Mouse (Mus musculus) testis, adult 2 months (tissue): ENCODE measurements around the gene Gin1. TPM values are rescaled to one million over a fixed set of nuclear protein-coding genes. Genes with fewer than 3 reads are reported as not detected.
A peak's percentile ranks its signal among the peaks of the same experiment; 100 is the strongest.

ENCODE experiments used
- H3K27ac ChIP-seq: fragments of 200-500 bp; 2 replicates; pipeline ENCODE4 v1.5.1; 2012; ENCODE audit warnings: low read depth, low read length; ENCODE audit not compliant: control insufficient read depth, insufficient read depth
- H3K27me3 ChIP-seq: fragments of 200-500 bp; 2 replicates; pipeline ENCODE4 v1.6.1; 2012; ENCODE audit warnings: mild to moderate bottlenecking, low read length, moderate library complexity; ENCODE audit not compliant: control insufficient read depth, insufficient read depth
- H3K36me3 ChIP-seq: fragments of 200-500 bp; 2 replicates; pipeline ENCODE4 v1.6.1; 2012; ENCODE audit warnings: mild to moderate bottlenecking, low read length; ENCODE audit not compliant: control insufficient read depth, insufficient read depth
- H3K4me1 ChIP-seq: fragments of 200-500 bp; 2 replicates; pipeline ENCODE4 v1.6.1; 2012; ENCODE audit warnings: low read length; ENCODE audit not compliant: control insufficient read depth, insufficient read depth
- H3K4me3 ChIP-seq: fragments of 200-500 bp; 2 replicates; pipeline ENCODE4 v1.5.1; 2012; ENCODE audit warnings: low read depth, mild to moderate bottlenecking, low read length, moderate library complexity, mixed read lengths; ENCODE audit not compliant: control insufficient read depth
- CTCF ChIP-seq: fragments of 200-500 bp; IDR thresholded peaks from 2 replicates; pipeline ENCODE4 v1.5.1; 2012; ENCODE audit warnings: low read depth, mild to moderate bottlenecking, inconsistent platforms, low read length, moderate library complexity; ENCODE audit not compliant: control insufficient read depth, insufficient read depth, insufficient replicate concordance
- POLR2A ChIP-seq: fragments of 200-500 bp; IDR thresholded peaks from 2 replicates; pipeline ENCODE4 v1.6.1; 2012; ENCODE audit warnings: low read depth, mild to moderate bottlenecking, inconsistent platforms, low read length, moderate library complexity; ENCODE audit not compliant: control insufficient read depth
- polyA plus RNA-seq: library from polyadenylated mRNA; depleted of rRNA; stranded (reverse); fragments of >200 nt; gene quantifications from 2 replicates; pipeline ENCODE4 v1.2.3, GENCODE M21; 2012; rRNA removed

Gene Gin1
- polyA plus RNA-seq, result 6.2 and 6.6 TPM in 2 replicates

DNA sequence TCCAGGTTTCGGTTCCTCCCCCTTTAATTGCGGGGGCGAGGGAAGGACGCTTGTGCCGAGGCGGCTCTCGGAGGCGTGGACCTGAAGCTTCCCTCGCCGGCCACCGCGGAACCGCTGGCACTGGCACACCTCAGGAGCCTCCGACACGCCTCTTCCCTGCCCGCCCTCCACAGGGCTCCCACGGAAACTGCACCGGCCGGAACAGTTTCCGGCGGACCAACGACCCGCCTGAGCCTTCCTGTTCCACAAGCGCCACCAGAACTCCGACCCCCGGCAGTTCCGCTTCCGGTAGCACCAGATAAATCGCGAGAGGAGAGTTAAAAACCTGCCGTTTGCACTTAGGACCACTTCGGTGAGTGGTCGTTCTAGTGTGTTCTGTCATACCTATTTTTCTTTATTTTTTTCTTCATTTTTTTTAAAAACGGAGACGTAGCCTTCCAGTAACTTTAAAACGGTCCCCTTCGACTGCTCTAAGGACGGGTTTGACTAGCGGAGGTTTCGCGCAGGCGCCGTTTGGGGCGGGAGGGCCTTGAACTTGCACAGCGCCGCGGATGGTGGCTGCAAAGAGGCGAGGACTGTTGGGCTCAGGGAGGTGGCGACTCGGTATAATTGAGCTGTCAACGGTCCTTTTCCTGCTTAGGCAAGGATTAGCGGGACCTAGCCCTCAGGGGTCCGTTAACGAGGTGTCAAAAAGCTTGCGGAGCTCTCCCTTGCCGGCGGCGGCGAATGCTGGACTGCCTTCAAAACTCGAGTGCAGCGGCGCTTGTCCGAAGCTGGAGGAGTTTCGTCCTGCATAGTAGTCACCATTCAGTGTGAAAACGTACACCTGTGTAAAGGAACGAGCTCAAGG lies at the start of gene Gin1, which contains the start of gene Ppip5k2:
Gin1 (plus strand) TSS at position 269 of the 850 bp plus-strand sequence.
Ppip5k2 (minus strand) TSS at position 508 of the 850 bp plus-strand sequence.
- H3K4me1 ChIP-seq, result peaks cover 2% of the 10 kb centered on the region
- no peaks in the 10 kb centered on the region for H3K36me3 ChIP-seq
- H3K27me3 ChIP-seq, result no peaks in the 10 kb centered on the region
- H3K27ac ChIP-seq, result peak within 1 kb of the TSS; percentile 97
- H3K4me3 ChIP-seq, result peak within 1 kb of the TSS; percentile 92
- TF ChIP-seq POLR2A (peak; percentile 72), CTCF (no peak)

DNA sequence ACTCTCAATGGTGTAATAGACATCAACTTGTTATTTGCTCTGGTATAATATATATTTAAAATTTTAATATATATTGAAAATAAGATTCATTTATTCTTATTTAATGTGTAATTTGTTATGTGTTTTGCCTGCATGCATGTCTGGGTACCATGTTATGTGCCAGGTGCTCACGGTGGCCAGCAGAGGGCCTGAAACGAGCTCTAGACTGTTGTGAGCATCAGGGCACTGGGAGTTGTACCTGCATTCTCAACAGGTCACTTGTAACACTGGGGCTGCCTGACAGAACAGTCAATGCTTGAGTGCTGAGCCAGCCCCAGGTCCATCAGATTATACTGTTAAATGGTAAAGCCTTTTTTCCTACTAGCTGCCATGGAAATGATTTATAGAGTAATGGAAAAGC lies 43.2 kb upstream of the Gin1 start:
- H3K27ac ChIP-seq, result no peak overlapping the region
- H3K4me3 ChIP-seq, result no peak overlapping the region
- H3K27me3 ChIP-seq, result no peaks in the 10 kb centered on the region
- no peaks in the 10 kb centered on the region for H3K4me1 ChIP-seq
- 0 out of 2 replicates have a peak, but pooled peaks have one; percentile 14 for TF ChIP-seq CTCF
- TF ChIP-seq POLR2A, result no peak
- H3K36me3 ChIP-seq, result no peaks in the 10 kb centered on the region; the same call in 1 of the 2 replicates

DNA sequence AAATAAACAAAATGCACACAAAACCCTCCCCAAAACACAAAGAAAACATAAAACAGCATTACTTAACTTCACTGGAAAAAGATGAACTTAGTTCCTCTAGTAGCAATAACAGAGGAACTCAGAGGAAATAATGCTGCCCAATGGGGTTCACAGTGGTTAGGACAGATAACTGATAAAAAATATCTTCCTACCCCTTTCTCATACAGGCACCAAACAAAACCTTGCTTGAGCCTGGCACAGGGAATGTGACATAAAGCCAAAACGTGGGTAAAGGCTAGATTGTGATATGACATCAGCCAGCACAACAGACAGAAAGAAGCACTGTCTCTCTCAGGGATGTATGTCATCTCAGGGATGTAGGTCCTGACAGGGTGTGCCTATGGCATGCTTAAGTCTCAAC lies 40.6 kb upstream of the Gin1 start:
- no peak overlapping the region for H3K4me3 ChIP-seq
- no peaks in the 10 kb centered on the region for H3K4me1 ChIP-seq
- TF ChIP-seq CTCF, result no peak
- TF ChIP-seq POLR2A, result no peak
- H3K27me3 ChIP-seq, result no peaks in the 10 kb centered on the region
- H3K27ac ChIP-seq, result no peak overlapping the region
- H3K36me3 ChIP-seq, result no peaks in the 10 kb centered on the region; the same call in 1 of the 2 replicates

DNA sequence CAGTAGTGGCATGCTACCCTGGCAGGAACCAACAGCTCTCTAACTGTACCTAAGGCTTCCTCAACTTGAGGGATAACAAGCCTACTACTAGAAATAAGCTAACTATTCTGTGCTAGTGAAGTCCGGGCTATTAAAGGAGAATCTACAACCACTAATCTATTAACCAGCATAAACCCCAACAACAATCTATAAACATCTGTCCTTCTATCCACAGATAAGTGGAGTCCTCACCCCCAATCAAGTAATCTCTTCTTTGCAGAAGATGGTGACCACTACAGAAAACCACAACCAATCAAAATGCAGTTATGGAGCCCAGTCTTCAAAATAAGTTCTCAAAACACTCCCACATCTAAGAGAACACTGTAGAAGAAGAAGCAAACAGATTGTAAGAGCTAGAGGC lies 26.9 kb upstream of the Gin1 start:
- peaks cover 2% of the 10 kb centered on the region; the same call in 1 of the 2 replicates for H3K36me3 ChIP-seq

DNA sequence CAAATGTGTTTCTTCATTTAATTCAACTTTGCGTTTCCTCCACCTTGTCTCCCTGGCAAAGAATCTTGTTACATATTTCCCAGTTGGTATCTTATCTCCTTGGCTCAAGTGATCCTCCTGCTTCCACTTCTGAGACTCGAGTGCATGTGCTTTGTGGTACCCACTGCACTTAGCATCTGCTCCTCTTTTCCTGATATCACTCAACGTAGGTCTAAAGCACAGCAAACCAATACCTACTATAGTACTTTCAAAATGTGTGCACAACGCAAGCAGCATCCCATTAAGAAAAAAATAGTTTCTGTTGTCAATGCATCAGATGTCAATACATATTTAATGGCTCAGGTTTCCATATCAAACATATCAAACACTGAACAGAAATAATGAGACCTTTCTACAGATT lies 24.3 kb upstream of the Gin1 start:
- no peak overlapping the region for H3K4me3 ChIP-seq
- TF ChIP-seq POLR2A (no peak), CTCF (no peak)
- peaks cover 2% of the 10 kb centered on the region for H3K36me3 ChIP-seq
- H3K4me1 ChIP-seq, result no peaks in the 10 kb centered on the region
- no peak overlapping the region for H3K27ac ChIP-seq
- no peaks in the 10 kb centered on the region for H3K27me3 ChIP-seq

More for the DNA sequence above, 26.9 kb upstream of the Gin1 start:
- Histone ChIP-seq H3K4me1 (no peaks in the 10 kb centered on the region), H3K27me3 (no peaks in the 10 kb centered on the region), H3K4me3 (no peak overlapping the region), H3K27ac (no peak overlapping the region)
- TF ChIP-seq POLR2A (no peak), CTCF (no peak)

DNA sequence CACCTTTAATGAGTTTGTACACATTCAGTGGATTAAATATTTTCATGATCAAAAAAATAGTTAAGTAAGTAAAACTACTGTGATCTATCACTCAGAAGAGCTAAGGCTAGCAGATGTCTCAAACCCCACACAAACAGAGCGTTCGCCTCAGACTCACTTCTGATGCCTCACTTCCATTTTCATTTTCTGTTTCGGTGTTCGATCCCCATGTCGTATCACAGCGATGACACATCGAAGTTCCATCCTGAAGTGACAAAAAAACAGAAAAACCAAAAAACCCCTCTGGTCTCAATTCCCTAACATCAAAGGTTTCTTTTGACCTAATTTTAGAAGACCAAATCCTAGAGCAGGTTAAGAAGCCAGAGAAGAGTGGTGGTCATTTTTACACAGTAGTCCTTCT lies 23.7 kb upstream of the Gin1 start:
- TF ChIP-seq POLR2A (no peak), CTCF (no peak)
- no peak overlapping the region for H3K27ac ChIP-seq
- H3K4me1 ChIP-seq, result no peaks in the 10 kb centered on the region
- no peak overlapping the region for H3K4me3 ChIP-seq
- H3K36me3 ChIP-seq, result peaks cover 2% of the 10 kb centered on the region
- H3K27me3 ChIP-seq, result no peaks in the 10 kb centered on the region

DNA sequence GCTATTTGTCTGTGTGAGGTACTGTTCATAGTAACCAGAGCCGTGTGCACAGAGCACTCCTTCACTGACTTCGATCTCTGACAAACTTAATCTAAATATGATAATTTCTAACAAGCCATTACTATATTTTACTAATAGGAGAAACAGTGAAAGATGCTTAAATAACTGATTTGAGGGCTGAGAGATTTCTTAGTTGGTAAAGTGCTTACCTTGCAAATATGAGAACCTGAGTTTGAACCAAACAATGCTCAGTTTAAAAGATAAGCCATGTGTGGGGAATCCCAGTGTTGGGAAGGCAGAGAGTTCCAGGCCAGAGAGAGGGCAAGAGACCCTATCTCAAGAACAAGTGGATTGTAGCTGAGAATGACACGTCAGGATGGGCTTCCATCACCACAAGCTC lies 21.8 kb upstream of the Gin1 start:
- Histone ChIP-seq H3K27me3 (no peaks in the 10 kb centered on the region), H3K27ac (no peak overlapping the region), H3K4me3 (no peak overlapping the region), H3K4me1 (no peaks in the 10 kb centered on the region), H3K36me3 (peaks cover 2% of the 10 kb centered on the region)
- TF ChIP-seq POLR2A (no peak), CTCF (no peak)
